Mouse (Mus musculus): ENCODE results near the gene Atg4d. TPM values are rescaled to one million over a fixed set of nuclear protein-coding genes. Genes with fewer than 3 reads are reported as not detected.
"Not testable (repeated sequence)": the region's sequence is repeated elsewhere in the genome, so short reads cannot be mapped to it uniquely, and the experiment has no call there.

Gene Atg4d
- total RNA-seq, 2 experiments from 2014 or later, result 29.7 to 33.9 TPM

DNA sequence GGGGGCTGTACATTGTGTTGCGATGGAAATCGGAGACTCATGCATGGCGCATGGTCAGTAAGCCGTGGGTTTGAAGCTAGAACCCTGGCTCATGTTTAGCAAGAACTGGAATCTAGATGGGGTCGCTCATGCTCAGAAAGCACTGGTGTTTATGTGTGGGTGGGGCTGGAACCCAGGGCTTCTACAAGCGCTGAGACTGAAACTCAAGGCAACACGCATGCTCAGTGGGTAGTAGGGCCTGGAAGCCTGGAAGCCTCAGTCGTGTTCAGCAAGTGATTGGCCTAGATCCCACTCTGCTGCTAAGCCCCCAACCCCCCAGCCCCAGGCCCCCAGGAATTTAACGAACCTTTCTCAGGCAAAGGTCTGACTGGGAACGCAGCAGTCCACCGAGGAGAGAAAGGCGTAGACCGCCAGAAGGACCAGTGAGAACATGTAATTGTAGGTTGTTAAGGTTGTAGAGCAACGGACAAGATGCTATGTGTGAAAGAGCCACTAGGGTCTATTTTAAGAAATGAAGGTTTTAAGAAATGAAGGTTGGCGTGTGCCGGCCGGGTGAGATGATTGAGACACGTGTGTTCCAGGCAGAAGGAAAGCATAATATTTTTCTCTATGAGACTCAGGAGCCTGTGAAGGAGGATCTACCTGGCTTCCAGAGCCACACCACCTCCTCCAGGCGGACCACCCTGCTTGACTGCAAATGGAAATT is 57.3 kb downstream of the Atg4d start:
- intact Hi-C loops (cut with DNase I), result no loop called here
- DNase-seq (ENCODE audit: extremely low spot score in 1 of 2, low spot score in 2 of 2), result no peak

DNA sequence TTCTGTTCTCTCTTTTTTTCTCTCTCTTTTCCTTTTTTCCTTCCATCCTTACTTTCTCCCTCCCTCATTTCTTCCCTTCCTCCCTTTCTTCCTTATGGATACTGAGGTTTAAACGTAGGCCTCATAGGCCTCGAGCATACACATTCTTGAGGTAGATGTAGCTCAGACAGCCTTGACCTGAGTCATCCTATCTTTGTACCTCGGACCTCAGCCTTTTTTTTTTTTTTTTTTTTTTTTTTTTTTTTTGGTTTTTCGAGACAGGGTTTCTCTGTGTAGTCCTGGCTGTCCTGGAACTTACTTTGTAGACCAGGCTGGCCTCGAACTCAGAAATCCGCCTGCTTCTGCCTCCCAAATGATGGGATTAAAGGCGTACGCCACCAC is 57.8 kb downstream of the Atg4d start:
- not testable (repeated sequence) for DNase-seq (ENCODE audit: extremely low spot score in 1 of 2, low spot score in 2 of 2)

DNA sequence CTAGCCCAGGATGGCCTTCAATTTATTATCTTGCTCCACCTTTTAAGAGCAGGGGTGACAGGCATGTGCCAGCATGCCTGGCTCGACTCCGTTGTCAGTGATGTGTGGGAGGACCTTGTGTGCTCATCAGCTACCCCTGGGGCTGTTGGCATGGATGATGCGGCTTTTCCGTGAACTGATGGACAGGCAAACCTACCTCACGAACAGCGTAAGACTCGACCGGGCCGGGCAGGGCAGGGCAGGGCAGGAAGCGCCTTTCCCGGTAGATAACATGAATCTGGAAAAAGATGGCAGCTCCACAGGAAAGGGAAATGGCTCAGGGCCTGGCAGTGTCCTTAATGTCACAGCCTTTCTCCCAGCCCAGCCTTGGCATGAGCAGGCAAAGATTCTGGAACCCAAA is 59.2 kb downstream of the Atg4d start:
- intact Hi-C loops (cut with DNase I), result no loop called here
- no peak for DNase-seq (ENCODE audit: extremely low spot score in 1 of 2, low spot score in 2 of 2)

More for the DNA sequence above, 57.8 kb downstream of the Atg4d start:
- intact Hi-C loops (cut with DNase I), result not testable (repeated sequence)

Other genes starting within 250 kb of the Atg4d start
- gene Icam1, start 249.3 kb upstream of the Atg4d start, total RNA-seq (2021), result 1 to 10 TPM; 3.1 to 3.3 TPM
- gene Icam4, start 235.9 kb upstream of the Atg4d start, total RNA-seq (2021), result under 1 TPM in 1 of 2 experiments, not detected in 1; 0.63 TPM
- 100 to 1,000 TPM; 204 to 220 TPM for gene Icam5, start 233.2 kb upstream of the Atg4d start, total RNA-seq (2021)
- under 1 TPM in 1 of 2 experiments, not detected in 1; 0.97 TPM for gene Zglp1, start 198.2 kb upstream of the Atg4d start, total RNA-seq (2021)
- gene Gm49373, start 192.2 kb upstream of the Atg4d start, total RNA-seq (2021), result 1 to 10 TPM in 1 of 2 experiments, not detected in 1; 1.1 TPM
- 10 to 100 TPM; 48.1 to 53.0 TPM for gene Fdx1l, start 191.7 kb upstream of the Atg4d start, total RNA-seq (2021)
- gene Gm38431, start 173.3 kb upstream of the Atg4d start, total RNA-seq (2021), result 1 to 10 TPM; 2.1 to 3.2 TPM
- 10 to 100 TPM; 31.2 to 31.4 TPM for gene Raver1, start 173.3 kb upstream of the Atg4d start, total RNA-seq (2021)
- gene Tyk2, start 134.1 kb upstream of the Atg4d start, total RNA-seq (2021), result 10 to 100 TPM; 11.2 to 13.2 TPM
- gene Cdc37, start 115.3 kb upstream of the Atg4d start, total RNA-seq (2021), result 100 to 1,000 TPM; 127 to 129 TPM
- 10 to 100 TPM; 65.6 to 67.5 TPM for gene Pde4a, start 99.6 kb upstream of the Atg4d start, total RNA-seq (2021)
- 10 to 100 TPM; 47.9 to 50.8 TPM for gene Keap1, start 25.9 kb upstream of the Atg4d start, total RNA-seq (2021)
- 1 to 10 TPM; 2.2 to 2.3 TPM for gene S1pr5, start 16.9 kb upstream of the Atg4d start, total RNA-seq (2021)
- 10 to 100 TPM; 34.4 to 39.4 TPM for gene Kri1, start 22.7 kb downstream of the Atg4d start, total RNA-seq (2021)
- 10 to 100 TPM; 66.6 to 73.9 TPM for gene Cdkn2d, start 26.1 kb downstream of the Atg4d start, total RNA-seq (2021)
- 1 to 10 TPM; 1.1 to 1.9 TPM for gene Ap1m2, start 47.0 kb downstream of the Atg4d start, total RNA-seq (2021)
- gene Slc44a2, start 55.4 kb downstream of the Atg4d start, total RNA-seq (2021), result 10 to 100 TPM; 66.4 to 67.7 TPM
- gene Ilf3, start 102.6 kb downstream of the Atg4d start, total RNA-seq (2021), result 10 to 100 TPM; 88.4 to 89.2 TPM
- gene Qtrt1, start 146.5 kb downstream of the Atg4d start, total RNA-seq (2021), result 10 to 100 TPM; 33.2 to 35.1 TPM
- gene Dnm2, start 159.6 kb downstream of the Atg4d start, total RNA-seq (2021), result 10 to 100 TPM; 60.1 to 66.9 TPM
- gene Tmed1, start 245.0 kb downstream of the Atg4d start, total RNA-seq (2021), result 10 to 100 TPM; 18.3 to 19.8 TPM